Mouse (Mus musculus): ENCODE data around the gene Cplx3.

Cplx3 gene

DNA sequence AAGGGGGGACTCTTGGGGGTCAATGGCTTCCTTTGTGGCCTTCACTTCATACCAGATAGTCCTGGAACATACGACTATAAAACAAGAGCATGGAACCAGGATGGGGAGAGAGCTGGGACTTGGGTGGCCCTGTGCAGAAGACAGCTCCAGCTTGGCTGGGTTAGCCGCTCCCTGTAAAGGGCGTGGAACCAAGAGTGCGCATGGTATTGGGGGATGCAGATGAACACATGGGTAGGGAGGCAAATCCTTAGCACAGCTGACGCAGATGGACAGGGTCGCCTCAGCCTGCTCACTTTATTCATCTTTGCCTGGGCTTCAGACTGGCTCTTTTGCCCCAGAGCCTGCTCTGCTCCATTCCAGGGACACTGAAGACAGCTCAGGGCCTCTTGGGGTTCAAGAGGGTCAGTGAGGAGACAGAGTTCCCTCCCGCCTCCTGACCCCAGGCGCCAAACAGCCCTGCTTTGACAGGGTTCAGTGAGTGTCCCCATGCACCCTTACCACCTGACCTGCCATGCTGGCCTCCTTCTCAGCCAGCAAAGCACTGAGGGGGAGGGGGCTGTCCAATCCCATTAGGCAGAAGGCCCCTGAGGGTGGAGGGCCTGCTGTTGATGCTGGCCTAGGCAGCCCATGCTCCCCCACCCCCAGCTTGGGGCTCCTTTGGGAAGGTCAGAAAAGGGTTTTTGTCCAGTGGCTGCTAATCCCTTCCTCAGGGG lies 7.1 kb downstream of the Cplx3 start:
- no peak for DNase-seq

DNA sequence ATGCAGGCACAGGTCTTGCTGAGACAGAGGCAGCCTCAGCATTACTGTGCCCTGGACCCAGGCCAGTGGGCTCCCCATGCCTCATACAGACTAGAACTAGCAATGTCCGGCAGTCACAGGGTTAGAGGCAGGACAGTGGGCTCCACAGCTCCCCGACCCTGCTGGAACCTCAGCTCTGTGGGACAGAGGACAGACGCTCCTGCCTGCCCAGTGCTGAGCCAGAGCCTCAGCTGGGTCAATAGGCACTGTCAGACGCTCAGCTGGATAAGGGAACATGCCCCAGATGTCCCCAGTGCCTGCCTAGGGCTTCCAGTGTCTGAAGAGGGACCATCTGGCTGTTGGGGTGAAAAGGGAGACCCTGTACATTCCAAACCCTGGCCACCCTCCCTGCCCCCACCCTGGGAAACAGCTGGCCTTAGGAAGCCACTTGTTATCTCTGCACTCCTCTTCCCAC lies 8.1 kb downstream of the Cplx3 start:
- DNase-seq, result no peak

DNA sequence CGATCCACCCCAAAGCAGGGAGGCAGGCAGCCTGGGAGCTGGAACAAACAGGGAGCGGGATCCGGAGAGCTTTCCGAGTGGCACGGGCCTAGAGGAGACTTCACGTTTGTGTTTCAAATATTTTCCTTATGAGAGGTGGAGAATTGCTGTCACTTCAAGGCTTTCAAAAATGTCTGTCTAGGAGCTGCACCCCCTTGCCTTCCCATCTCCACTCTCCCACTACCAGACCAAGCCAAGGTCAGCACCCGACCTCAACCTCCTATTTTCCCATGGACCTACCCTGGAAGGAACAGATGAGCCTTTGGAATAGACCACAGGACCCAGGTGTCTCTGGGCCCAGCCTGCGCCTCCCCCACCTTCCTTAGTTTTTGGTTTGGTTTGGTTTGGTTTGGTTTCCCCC lies 8.8 kb downstream of the Cplx3 start:
- DNase-seq, result no peak

DNA sequence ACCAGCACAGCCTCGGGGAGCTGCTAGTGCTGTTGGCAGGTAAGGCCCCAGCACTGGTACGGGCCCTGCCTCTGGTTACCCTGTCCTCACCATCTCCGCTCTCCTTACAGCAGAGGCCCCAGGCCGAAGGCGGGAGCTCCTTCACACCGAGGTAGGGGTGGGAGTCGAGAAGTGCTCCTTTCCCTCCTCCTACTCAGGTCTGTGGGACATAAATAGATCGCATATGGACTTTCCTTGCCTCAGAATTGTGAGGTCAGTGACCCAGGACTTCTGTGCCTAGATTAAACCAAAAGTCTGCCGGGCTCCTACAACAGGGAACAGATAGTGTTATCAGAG lies 11.9 kb downstream of the Cplx3 start:
- DNase-seq, result no peak

DNA sequence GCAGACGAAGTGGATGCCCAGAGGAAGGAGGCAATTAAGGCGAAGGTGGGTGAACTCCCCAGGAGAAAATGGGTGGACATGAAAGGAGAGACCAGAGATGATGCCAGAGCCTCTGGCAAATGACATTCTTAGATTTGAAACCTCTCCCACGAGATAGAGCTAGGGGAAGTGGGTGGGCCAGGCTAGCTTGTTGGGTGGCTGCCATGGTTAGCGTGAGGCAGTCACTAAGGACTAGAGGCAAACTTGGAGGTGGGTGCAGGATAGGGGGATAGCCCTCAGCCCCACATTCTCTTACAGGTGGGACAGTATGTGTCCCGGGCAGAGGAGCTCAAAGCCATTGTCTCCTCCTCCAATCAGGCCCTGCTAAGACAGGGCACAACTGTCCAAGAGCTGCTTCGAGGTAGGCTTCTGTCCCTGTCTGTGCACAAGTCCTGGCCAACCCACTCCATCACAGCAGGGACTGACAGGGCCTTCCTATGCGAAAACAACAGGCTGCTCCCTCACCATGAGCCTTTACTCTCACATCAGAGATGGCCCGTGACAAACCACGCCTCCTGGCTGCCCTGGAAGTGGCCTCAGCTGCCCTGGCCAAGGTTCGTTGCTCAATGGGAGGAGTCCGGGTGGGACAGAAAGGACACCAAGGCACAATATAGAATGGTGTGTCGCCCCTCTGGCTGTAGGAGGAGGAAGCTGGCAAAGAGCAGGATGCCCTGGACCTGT lies 12.5 kb downstream of the Cplx3 start:
- DNase-seq, result no peak

DNA sequence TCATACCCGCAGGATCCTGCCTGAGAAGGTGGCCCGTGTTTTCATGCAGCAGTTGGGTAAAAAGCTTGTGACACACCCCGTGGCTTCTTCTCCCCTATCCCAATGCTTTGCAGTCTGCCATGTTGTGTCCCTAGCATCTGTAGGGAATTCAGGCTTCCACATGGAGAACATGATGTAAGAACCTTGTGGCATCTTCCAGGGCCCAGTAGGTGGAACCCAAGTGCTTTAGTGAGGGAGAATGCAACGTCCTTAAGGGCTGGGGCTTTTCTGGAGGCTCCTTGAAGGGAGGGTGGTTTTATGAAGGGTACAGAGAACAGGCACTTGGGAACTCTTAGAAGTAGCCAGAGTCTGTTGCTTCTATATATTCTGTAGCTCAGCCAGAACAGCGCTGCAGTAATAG lies 15.4 kb downstream of the Cplx3 start:
- no peak for DNase-seq

DNA sequence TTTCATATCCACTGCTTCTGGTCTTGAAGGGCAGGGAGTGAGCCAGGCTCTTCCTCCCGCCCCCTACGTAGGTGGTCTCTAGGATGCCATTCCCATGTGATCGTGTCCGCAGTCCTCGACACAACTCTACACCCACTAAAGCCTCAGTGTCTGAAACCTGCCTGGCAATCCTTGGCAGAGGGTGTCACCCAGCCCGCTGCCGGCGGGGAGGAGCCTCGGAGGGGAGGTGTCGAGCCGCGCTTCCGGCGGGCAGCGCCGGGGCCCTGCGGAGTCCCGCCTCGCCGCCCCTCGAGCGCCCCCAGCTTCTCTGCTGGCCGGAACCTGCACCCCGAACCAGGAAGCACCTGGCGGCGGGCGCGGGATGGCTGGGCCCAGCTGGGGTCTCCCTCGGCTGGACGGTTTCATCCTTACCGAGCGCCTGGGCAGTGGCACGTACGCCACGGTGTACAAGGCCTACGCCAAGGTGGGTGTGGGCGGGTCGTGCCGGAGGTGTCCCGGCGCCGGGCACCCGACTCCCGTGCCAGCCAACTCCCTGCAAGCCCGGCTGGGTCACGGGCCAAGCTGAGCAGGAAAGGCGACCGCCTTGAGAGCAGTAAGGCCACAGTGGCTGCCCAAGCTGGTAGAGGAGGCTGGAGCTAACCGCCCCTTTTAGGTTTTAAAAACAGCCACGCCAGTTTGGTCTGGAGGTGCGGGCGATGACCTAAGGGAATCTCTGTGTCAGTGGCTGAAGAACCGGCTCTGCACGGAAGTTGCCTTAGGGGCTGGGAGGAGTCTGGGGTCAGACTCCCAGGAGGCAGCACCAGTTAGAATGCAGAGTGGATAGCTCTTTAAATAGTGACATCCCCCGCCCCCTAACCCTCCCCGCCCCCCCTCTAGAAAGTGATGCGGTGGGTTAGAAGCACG lies 16.6 kb downstream of the Cplx3 start, which contains the start of gene Ulk3:
Gene Ulk3, plus strand, starts transcription at position 229 of the 903 bp plus-strand sequence.
- DNase-seq, result peak; percentile 70

DNA sequence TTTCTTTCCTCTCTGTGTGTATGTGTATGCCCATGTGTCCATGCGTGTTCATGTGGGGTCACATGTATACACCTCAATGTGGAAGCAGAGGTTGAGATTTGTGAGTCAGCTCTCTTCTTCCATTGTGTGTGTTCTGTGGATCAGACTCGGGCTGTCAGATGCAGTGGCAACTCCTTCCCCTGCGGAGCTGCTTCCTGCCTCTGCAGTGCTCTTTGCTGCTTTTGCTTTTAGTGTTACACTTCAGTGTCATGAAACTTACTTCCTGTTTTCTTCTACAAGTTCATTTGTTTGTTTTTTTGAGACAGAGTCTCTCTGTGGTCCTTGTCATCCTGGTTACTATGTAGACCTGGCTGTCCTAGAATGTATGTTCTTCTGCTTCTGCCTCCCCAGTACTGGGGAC lies 21.1 kb downstream of the Cplx3 start:
- no peak for DNase-seq

DNA sequence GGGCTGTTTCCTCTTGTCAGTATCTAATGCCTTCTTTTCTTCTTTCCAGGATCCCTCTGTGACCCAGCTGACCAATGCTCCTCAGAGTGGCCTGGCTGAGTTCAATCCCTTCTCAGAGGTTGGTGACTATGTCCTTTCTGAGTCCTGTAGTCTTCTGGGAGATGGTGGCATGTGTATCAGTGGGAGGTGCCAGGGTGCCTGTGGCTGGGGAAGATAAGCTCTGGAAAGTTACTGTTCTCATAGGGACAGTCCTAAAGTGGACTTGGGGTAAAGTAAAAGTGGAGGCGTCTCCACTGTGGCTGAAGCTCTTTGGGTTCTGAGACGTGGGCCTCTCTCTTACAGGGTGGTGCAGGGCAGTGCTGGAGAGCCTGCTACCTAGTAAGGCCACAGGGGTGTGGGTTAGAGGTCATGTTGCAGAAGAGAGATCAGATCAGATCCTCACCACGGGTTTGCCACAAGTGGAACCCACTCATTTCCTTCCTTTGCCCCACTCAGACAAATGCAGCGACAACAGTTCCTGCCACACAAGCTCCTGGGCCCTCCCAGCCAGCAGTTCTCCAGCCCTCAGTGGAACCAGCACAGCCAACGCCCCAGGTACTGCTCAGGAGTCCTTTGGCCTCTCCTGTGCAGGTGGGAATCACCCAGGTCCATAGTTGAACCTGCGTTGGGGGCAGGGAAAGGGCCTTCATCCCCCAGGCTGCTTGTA lies 28.8 kb downstream of the Cplx3 start:
- DNase-seq, result no peak

DNA sequence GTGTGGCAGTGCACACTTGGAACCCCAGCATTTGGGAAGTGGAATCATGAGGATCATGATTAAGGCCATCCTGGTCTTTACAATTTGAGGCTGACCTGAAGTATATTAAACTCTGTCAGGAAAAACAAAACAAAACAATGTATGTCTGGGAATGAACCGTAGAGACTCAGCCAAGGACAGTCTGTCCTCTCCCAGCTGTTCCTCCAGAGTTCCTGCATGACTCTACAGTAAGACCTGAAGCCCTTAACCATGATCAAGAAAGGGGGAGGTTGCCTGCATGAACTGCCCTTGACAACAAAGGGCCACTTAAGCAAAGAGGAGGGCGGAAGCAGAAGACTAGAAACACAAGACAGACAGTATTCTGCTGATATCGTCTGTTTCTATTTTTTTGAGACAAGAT lies 30.5 kb downstream of the Cplx3 start:
- DNase-seq, result no peak

DNA sequence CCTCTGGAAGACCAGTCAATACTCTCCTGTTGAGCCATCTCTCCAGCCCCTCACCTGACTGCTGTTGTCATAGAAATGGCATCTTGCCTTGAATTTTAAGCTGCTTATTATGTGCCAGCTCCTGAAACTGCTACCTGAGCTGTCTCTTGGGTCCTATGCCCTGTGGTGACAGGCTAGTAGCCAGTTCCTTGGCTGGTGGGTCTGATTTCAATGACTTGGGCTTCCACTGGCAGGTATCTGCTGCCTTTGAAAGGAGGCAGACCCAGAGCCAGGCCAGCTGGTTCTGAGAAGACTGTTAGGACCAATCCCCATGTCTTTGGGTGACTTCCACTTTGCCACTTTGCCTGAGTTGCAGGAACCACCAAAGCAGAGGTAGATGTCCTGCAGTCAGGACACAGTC lies 31.7 kb downstream of the Cplx3 start:
- DNase-seq, result no peak

DNA sequence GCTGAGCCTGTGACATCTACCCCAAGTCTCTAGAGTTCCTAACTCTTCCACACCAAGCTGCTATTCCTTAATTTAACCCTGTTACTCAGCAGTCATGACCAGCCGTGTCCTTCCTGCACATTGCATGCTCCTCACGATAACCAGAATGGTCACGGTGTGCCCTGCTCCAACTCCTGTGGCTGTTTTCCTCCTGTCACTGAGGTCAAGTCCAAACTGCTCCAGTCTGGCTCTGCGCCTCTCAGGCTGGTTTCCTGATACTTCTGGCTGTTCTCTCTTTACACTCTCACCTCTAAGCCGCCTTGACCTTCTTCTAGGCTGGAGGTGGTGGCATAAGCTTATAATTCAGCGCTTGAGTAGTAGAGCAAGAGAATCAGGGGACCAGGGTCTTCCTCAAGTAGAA lies 37.6 kb downstream of the Cplx3 start:
- DNase-seq, result no peak

DNA sequence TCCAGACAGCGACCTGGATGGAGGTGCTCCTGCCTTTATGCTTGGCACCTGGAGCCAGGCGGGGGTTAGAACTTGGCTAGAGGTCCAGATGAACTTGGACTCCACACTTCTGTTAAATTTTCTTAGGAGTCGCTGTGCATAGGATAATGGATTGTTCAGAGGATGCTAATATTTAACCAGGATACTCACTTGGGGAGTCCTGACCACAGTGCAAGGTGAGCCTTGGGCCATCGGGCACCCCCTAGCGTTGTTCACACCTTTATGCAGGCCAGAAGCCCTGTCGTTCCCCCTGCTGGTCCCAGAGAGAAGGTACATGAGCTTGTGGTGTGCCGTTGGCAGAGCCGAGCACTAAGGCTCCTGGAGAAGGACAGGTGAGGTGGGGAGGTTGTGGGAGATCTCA lies 39.2 kb downstream of the Cplx3 start:
- no peak for DNase-seq

DNA sequence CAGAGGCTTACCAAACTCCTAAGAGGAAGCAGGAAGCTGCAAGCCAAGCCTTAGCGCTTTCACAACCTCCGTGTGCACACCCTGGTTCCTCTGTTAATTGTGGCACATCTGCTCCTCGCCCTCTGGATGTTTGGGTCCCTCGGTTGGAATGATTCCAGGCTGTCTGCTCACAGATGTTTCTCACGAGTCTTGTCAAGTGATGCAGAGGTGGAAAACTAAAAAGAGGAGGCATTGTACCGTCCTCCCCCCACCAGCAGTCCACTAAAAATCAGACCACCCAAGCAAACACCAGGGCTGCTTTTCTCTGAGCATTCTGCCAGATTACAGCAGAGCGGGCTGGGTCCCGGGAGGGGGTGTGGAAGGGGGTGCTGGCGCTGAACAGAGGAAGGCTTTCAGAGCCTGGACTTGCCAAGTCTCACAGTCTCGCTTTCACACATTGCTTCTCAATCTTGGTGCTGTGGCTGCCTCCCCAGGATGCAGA lies 40.3 kb downstream of the Cplx3 start:
- DNase-seq, result no peak

DNA sequence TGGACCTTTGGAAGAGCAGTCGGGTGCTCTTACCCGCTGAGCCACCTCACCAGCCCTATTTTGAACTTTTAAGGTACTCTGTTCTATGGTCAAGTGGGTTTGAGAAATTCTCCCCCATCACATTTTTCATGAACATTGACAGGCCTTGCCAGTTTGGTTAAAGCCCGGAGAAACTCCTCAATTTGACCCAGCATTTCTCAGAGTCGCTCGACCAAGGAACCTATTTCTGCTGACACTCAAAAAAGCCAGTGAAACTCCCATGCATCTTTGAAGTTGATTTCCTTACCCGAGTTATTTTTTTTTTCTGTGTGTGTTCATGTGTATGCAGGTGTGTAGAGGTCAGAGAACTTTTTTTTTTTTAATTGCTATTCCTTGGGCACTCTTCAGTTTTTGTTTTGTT lies 41.5 kb downstream of the Cplx3 start:
- DNase-seq, result no peak

DNA sequence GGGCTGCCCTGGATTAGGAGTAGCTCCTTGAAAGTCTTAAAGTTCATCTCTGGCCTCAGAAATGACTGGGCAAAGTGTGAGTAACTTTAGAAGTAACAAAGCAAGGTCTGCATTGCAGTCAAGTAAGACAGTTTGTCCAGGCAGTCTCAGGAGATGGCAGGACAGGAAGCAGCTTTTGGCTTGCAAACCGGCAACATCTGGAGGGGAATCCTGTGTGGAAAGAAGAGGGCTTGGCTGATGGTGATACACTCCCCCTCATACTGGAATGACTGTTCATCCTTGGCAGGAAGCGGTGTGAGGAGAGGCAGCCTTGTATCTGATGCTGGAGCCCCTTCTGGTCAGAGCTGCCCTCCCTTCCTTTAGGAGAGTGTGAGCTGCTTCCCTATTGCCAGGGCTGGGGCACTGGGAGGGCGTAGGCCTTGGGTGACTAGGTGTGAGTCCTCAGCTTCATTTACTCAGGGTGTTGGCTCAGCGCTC lies 43.1 kb downstream of the Cplx3 start:
- no peak for DNase-seq

DNA sequence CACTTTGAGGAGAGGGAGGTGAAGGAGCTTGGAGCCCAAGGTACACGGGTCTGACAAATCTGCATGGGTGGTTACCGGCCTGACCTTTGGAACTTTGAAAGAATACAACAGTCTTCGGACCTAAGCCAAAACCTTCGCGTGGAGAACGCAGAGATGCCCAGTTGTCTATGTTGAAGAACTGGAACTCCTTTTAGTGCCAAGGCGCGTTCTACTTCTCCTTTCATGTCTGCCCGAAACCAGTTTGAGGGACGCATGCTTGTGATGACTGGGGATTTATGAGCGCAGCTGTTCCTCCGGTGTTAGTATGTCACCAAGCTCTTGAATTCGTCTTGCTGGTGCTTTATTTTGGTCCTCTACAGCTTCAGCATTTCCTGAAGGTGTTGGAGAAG lies 44.4 kb downstream of the Cplx3 start:
- DNase-seq, result no peak

DNA sequence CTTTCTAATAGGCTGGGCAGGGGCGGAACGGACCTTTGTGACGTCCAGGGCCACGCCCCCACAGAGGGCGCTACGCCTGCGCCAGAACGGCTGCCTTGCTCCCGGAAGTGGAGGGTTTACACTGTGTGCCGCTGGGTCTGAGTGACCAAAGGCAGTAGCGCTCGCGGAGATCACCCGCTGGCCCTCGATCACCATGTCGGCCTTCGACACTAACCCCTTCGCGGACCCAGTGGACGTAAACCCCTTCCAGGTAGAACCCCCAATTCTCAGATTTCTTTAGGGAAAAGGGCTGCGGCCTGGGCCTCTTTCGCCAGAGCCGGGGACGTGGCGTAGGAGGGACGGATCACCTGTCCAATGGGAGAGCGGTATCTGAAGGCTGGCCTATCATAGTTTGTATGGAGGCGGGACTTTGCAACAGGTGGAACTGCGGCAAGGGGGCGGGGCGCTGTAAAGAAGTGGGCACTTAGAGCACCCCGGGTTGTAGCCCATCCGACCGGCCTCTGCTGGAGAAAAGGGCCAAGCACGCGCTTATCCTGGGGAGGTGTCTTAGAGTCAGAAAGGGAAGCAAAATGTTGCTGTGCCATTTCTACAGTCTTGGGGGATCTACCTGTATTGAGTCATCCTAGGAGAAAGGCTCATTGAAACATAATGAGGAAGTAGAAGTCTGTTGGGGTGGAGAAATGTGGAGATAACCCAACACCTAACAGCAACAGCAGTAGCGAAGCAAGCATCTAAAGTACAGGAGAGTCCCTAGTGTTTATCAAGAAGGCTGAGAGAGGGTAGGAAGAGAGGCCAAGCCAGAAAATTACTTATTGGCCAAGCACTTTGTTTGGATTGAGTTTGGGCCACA lies 45.0 kb downstream of the Cplx3 start, which contains the start of gene Scamp2:
Gene Scamp2, plus strand, starts transcription at position 83 of the 850 bp plus-strand sequence.
- DNase-seq, result peak; percentile 93

DNA sequence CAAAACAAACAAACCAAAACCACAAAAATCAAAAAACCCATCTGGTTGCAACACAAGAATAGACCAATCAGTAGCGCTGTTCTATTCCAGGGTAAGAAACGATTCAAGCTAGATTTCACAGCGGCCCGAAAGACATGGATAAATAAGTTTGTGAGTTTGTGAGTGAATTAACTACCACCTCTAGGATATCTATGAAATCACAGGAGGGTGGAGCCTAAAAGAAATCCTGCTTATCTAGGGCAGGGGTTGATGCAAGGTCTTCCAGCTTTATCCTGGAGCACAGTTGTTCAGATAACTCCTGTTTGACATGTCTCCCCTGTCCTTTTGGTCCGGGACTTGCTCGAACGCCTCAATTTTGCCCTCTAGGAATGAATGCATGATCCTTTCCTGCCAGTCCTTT lies 45.8 kb downstream of the Cplx3 start:
- no peak for DNase-seq

DNA sequence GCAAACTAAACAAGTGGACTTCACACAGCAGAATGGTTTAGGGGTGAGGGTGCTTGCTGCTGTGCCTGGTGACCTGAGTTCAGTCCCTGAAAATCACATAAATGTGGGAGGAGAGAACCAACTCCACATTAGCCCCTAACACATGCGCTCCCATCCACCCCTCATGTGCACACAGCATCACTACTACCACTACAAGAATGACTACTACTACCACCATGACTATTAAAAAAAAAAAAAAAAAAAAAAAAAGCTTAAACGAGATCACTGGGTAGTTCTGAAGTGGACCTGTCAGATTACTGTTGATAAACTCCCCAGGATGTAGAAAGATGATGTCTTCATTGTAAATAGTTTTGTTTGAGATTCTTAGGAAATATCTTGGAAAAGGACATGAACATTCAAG lies 46.5 kb downstream of the Cplx3 start:
- no peak for DNase-seq

DNA sequence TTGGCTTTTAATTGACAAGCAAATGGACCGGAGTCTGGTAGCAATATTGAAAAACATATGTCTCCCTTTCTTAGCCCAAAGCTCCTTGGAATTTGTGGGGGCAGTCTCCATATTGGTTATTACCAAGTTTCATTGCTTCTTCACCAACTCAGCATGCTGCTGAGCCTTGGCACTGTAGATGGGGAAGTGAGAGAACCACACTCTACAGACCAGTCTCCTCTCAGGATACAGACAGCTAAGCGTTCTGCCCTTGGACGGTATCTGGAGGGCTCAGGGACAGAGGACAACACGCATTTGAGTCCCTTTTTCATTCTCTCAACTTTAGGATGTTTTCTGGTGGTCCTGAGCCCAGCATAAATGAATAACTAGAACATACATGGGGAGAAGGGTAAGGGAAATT lies 47.5 kb downstream of the Cplx3 start:
- no peak for DNase-seq

DNA sequence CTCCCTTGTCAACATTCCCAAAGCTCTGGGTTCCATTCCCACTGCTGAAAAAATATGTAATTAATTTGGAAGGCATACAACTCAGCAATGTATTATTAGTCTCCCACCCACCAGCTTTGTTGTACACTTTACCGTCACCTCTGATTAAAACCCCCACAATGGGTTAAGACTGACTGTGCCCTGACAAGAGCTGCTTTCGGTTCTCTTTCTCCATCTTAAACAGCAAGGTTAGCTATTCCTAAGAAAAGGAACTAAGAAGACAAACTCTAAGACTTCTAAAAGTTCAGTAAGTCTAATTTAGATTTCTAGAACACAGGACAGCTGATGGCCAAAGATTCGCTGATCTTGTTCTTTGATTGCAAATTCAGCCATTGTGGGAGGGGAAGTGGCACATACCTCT lies 48.9 kb downstream of the Cplx3 start:
- no peak for DNase-seq
